In genomic region chr13:58591912-58592311, GRCm38 (mm10) we compare ENCODE assay signal across 17 mouse cellular contexts. TPM values are rescaled to one million over a fixed set of nuclear protein-coding genes. Genes with fewer than 3 reads are reported as not detected.
"Had no signal": no experiment of that assay in that cellular context is flagged by ENCODE, and none has a peak within 500 bp of the region (broad histone marks: within the 10 kb centered on the region; RNA-seq: fewer than 3 reads in every experiment).

No protein-coding gene starts in this region.

- H3K9ac ChIP-seq: neural tube, embryonic 13.5 days; neural tube, embryonic 15.5 days; stomach, embryonic 15.5 days had no signal

- DNase-seq: retina, postnatal 1 day; right cerebral cortex, adult 18-20 months; right cerebral cortex, postnatal 14 days; right cerebral cortex, postnatal 25 days; right cerebral cortex, postnatal 4 days; spleen, adult 18-20 months; thymus, adult 18-20 months; thymus, adult 2 months; thymus, postnatal 14 days; thymus, postnatal 25 days; thymus, postnatal 36 days; thymus, postnatal 4 days had no signal

- H3K36me3 ChIP-seq: neural tube, embryonic 13.5 days; neural tube, embryonic 15.5 days; stomach, embryonic 15.5 days had no signal

- H3K4me2 ChIP-seq: neural tube, embryonic 13.5 days; neural tube, embryonic 15.5 days; stomach, embryonic 15.5 days had no signal

- H3K27me3 ChIP-seq: neural tube, embryonic 13.5 days; neural tube, embryonic 15.5 days; stomach, embryonic 15.5 days had no signal

- H3K4me3 ChIP-seq: neural tube, embryonic 13.5 days; neural tube, embryonic 15.5 days; stomach, embryonic 15.5 days had no signal

- H3K9me3 ChIP-seq: neural tube, embryonic 13.5 days; neural tube, embryonic 15.5 days; stomach, embryonic 15.5 days had no signal

- H3K27ac ChIP-seq: neural tube, embryonic 13.5 days; neural tube, embryonic 15.5 days; stomach, embryonic 15.5 days; stomach, postnatal 0 days had no signal

RNA-seq across cellular contexts. Expression of gene Slc28a3, which starts 18.8 kb away (rescaled TPM):
- polyA plus RNA-seq: neural tube, embryonic 14.5 days; neural tube, embryonic 15.5 days had no signal
